Comparison of ENCODE assay signal across 20 mouse cellular contexts in the genomic region with DNA sequence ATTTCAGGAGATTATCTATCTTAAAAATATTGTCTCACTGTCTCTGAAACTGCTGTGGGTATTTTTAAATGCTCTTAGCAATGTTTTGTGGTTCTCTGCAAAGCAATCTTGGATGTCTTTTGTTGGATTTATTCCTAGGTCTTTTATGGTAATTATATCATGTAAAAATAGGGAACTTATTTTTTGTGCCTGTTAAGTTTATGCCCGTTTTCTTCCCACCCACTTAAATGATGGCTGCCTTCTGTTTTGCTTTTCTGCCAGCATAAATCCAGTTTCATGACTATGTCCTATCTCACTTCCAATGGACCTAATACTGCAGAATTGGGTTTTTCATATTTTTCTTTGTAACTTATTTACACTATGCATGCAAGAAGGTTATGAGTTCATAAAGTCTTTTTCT.
DNase-seq lines count a peak whose midpoint lies in the region; ATAC-seq and TF ChIP-seq lines count a peak whose summit lies in the region.
"Had no signal": no experiment of that assay in that cellular context is flagged by ENCODE, and none has a peak within 500 bp of the region (broad histone marks: within the 10 kb centered on the region; RNA-seq: fewer than 3 reads in every experiment).

No protein-coding gene starts in this region.

- H3K4me3 ChIP-seq in midbrain, postnatal 0 days (ENCODE audit: low read depth, low read length): no peak overlapping the region
- H3K4me3 ChIP-seq: embryonic facial prominence, embryonic 12.5 days; forebrain, embryonic 15.5 days; heart, embryonic 10.5 days; hindbrain, embryonic 12.5 days had no signal

- no peak overlapping the region for H3K27ac ChIP-seq in midbrain, postnatal 0 days (ENCODE audit: low read depth, low read length)
- H3K27ac ChIP-seq: embryonic facial prominence, embryonic 12.5 days; forebrain, embryonic 15.5 days; heart, embryonic 10.5 days; hindbrain, embryonic 12.5 days had no signal

- no peak for ATAC-seq in midbrain, postnatal 0 days (ENCODE audit: low FRiP score)
- ATAC-seq: forebrain, embryonic 15.5 days had no signal

- no peaks in the 10 kb centered on the region for H3K27me3 ChIP-seq in midbrain, postnatal 0 days (ENCODE audit: insufficient read depth, low read length)
- H3K27me3 ChIP-seq: embryonic facial prominence, embryonic 12.5 days; forebrain, embryonic 15.5 days; hindbrain, embryonic 12.5 days had no signal

- TF ChIP-seq CTCF in midbrain, postnatal 0 days (IDR thresholded peaks at IDR 0.05): no peak

- WGBS in midbrain, postnatal 0 days: 82% methylated on average over 1 of the region's 1 CpGs

- H3K36me3 ChIP-seq in midbrain, postnatal 0 days (ENCODE audit: insufficient read depth, low read length): no peaks in the 10 kb centered on the region
- H3K36me3 ChIP-seq: embryonic facial prominence, embryonic 12.5 days; forebrain, embryonic 15.5 days; heart, embryonic 10.5 days; hindbrain, embryonic 12.5 days had no signal

- no peak overlapping the region for H3K9ac ChIP-seq in midbrain, postnatal 0 days (replicated peaks; ENCODE audit: low read length, poor library complexity, severe bottlenecking)
- H3K9ac ChIP-seq: embryonic facial prominence, embryonic 12.5 days; forebrain, embryonic 15.5 days; hindbrain, embryonic 12.5 days had no signal

- no peaks in the 10 kb centered on the region for H3K9me3 ChIP-seq in midbrain, postnatal 0 days (ENCODE audit: low read length)
- H3K9me3 ChIP-seq: embryonic facial prominence, embryonic 12.5 days; forebrain, embryonic 15.5 days; heart, embryonic 10.5 days; hindbrain, embryonic 12.5 days had no signal

- no peak overlapping the region for H3K4me2 ChIP-seq in midbrain, postnatal 0 days (ENCODE audit: low read depth, low read length, poor library complexity, severe bottlenecking)
- H3K4me2 ChIP-seq: embryonic facial prominence, embryonic 12.5 days; forebrain, embryonic 15.5 days; hindbrain, embryonic 12.5 days had no signal

- DNase-seq in frontal cortex, adult 2 months (ENCODE audit: extremely low spot score in 1 of 2, low spot score in 1 of 2): peak; percentile 20 to 46
- no peak for DNase-seq in frontal cortex, postnatal 25 days (ENCODE audit: low spot score in 2 of 2)
- DNase-seq in layer of hippocampus, adult 8-10 months (ENCODE audit: low spot score in 2 of 2): peak; percentile 5 to 10
- no peak for DNase-seq in layer of hippocampus, adult 9-10 months (ENCODE audit: low spot score)
- DNase-seq in right cerebral cortex, postnatal 10 days (ENCODE audit: low spot score in 2 of 2): peak; percentile 20 to 44
- DNase-seq in right cerebral cortex, postnatal 4 days: no peak
- DNase-seq in midbrain, postnatal 0 days (ENCODE audit: low spot score): no peak
- DNase-seq in urinary bladder, postnatal 10 days (ENCODE audit: low spot score): no peak
- DNase-seq: adrenal gland, postnatal 10 days; cerebellum, adult 11-12 months; cerebellum, adult 9-10 months; cerebellum, postnatal 25 days; gastrocnemius, postnatal 36 days; heart, adult 11 months; heart, postnatal 10 days; heart, postnatal 4 days had no signal

- H3K4me1 ChIP-seq in midbrain, postnatal 0 days (ENCODE audit: insufficient read depth, low read length): no peaks in the 10 kb centered on the region
- H3K4me1 ChIP-seq: embryonic facial prominence, embryonic 12.5 days; forebrain, embryonic 15.5 days; heart, embryonic 10.5 days; hindbrain, embryonic 12.5 days had no signal

Comparison
In these comparisons a context has a peak if more than half of its experiments do, and no peak if none do; other contexts are left out.
1. DNase-seq: peak in frontal cortex, adult 2 months (2 of 2), layer of hippocampus, adult 8-10 months (2 of 2) and right cerebral cortex, postnatal 10 days (2 of 2); none in frontal cortex, postnatal 25 days (0 of 2), layer of hippocampus, adult 9-10 months (single experiment), right cerebral cortex, postnatal 4 days (single experiment), midbrain, postnatal 0 days (single experiment) and urinary bladder, postnatal 10 days (single experiment).